Mouse (Mus musculus) embryonic stem cell, embryonic (primary cell): ENCODE data around the gene Ubox5.

Source experiments
- CTCF ChIA-PET, 4 experiments: fragments of 300-600 bp in 2 of 4; fragments of 350-600 bp in 2 of 4; sonication (Branson Sonifier 250); formaldehyde crosslinking; loops; one replicate each; lab custom pipeline; 2022; ENCODE audit warnings: inconsistent platforms in 2 of 4; lab: Charles Lee
- POLR2A ChIA-PET, 4 experiments: fragments of 300-600 bp in 2 of 4; fragments of 350-600 bp in 2 of 4; sonication (Branson Sonifier 250); formaldehyde crosslinking; loops; one replicate each; lab custom pipeline; 2022; ENCODE audit warnings: antibody characterized with exemption in 4 of 4, inconsistent platforms in 1 of 4; lab: Charles Lee

Ubox5 gene

DNA sequence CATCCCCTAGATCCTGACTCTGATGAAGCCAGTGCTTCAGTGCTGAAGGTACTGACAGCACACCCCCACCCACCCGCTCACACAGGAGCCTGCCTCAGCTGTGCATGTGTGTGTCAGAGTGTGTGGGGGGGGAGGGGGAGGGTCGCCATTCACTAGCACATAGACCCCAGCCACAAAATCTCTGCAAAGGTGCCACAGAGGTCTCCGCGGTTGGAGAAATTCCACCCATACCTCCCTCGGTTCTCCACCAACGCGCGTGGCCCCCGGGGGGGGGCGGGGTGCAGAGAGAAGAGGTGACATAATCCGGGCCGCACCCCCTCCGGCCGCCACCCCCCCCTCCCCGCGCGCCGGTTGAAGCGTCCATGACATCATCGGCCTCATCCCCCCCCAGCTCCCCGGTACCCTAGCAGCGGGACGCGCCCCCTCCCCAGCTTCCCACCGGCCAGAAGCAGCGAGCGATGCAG, 12.4 kb upstream of the Ubox5 start:
- CTCF ChIA-PET: interaction anchor here in 2 of 4 experiments (0.6 to 1.2 kb wide), 5 partner anchors 14 to 800 kb away, joined by 3 to 12 read pairs (median 4); no protein-coding TSS in a partner anchor
- POLR2A ChIA-PET: interaction anchor here in 3 of 4 experiments (0.6 to 3.6 kb wide), 22 partner anchors 9 to 358 kb away, joined by 3 to 35 read pairs (median 3); partner anchors contain the start of genes Ddrgk1 (in 3 of the 3), Itpa (in 2 of the 3), Slc4a11 (in 2 of the 3) and Idh3b (in 1 of the 3)

- POLR2A ChIA-PET: interaction anchor here in 3 of 4 experiments (0.6 to 3.6 kb wide), 14 partner anchors 9 to 349 kb away, joined by 3 to 35 read pairs (median 4); partner anchors contain the start of genes Ddrgk1 (in 2 of the 3), Itpa (in 2 of the 3) and Slc4a11 (in 2 of the 3)
These were observed 11.7 kb upstream of the Ubox5 start for GRCm38 (mm10) chr2:130641351-130642025.

DNA sequence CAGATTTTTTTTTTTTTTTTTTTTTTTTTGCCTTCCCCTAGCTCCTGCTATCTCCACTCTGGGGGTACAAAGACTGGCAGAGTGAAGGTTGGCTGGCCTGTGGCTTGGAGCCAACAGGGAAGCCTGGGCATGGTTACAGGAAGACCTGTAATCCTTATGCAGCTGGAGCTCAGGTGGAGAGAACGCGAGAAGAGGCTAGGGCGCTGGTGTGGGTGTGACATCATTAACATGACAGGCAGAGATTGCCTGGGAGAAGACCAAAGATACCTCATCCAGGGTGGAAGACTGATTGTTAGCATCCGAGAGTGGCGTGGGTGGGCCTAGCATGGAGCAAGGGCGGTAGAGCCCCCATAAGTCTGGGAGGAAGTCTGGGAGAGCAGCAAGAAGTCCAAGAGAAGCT, 9.4 kb upstream of the Ubox5 start:
- CTCF ChIA-PET: interaction anchor here in 1 of 4 experiments (1.0 to 1.7 kb wide), 2 partner anchors 25 to 58 kb away, joined by 4 read pairs; partner anchors contain the start of genes Ddrgk1 and Slc4a11
- POLR2A ChIA-PET: interaction anchor here (0.6 to 2.9 kb wide), 11 partner anchors 9 to 395 kb away, joined by 3 to 30 read pairs (median 4); partner anchors contain the start of genes Ddrgk1 (in 2 of the 4), Fastkd5 (in 1 of the 4), Itpa (in 1 of the 4) and Mrps26 (in 1 of the 4)

More at GRCm38 (mm10) chr2:130641351-130642025, 11.7 kb upstream of the Ubox5 start:
- CTCF ChIA-PET: no interaction called here

GRCm38 (mm10) chr2:130638101-130638611, 8.3 kb upstream of the Ubox5 start:
- POLR2A ChIA-PET: interaction anchor here in 3 of 4 experiments (0.8 to 6.8 kb wide), 24 partner anchors 8 to 364 kb away, joined by 3 to 30 read pairs (median 4); partner anchors contain the start of genes Ddrgk1 (in 3 of the 3), Itpa (in 3 of the 3), Mrps26 (in 2 of the 3) and Nop56 (in 2 of the 3)
- CTCF ChIA-PET: interaction anchor here in 3 of 4 experiments (0.5 to 1.4 kb wide), 8 partner anchors 8 to 347 kb away, joined by 3 to 6 read pairs (median 3); partner anchors contain the start of genes Ddrgk1 (in 1 of the 3) and Itpa (in 1 of the 3)

GRCm38 (mm10) chr2:130635847-130636246, 6.0 kb upstream of the Ubox5 start:
- POLR2A ChIA-PET: interaction anchor here (0.7 to 6.8 kb wide), 17 partner anchors 10 to 551 kb away, joined by 3 to 34 read pairs (median 4); partner anchors contain the start of genes Ddrgk1 (in 3 of the 4), Itpa (in 2 of the 4), Cdc25b (in 1 of the 4) and Nop56 (in 1 of the 4)
- CTCF ChIA-PET: interaction anchor here in 1 of 4 experiments (0.7 to 2.0 kb wide), 3 partner anchors 9 to 133 kb away, joined by 3 to 5 read pairs (median 4); no protein-coding TSS in a partner anchor

DNA sequence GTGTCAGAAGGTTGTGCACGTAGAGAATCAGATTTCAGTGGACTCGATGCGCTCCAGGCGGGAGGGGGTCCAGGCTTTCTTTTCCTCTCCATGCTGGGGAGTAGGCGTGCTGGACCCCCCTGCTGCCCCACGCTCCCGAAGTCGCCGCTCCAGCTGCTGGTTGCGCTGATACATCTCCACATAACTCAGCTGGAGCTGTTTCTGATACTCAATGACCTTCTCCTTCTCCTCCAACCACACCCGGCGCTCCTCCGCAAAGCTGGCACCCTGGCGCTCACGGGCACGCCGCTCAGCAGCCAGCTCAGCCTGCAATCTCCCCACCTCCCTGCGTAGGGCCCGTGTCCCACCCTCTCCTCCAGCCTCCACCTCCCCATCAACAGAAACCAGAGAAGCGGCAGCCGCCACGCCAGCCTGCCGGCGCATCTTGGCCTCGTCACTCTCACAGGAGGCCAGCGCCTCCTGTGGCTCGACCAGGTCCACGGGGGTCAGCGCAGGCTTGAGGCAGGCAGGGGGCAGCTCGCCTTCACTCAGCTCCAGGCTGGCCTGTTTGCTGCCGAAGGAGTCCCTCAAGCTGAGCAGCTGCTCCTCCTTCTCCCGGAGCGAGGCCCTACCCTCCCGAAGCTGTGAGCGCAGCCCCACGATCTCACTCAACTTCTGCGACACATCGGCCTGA, 5.0 kb upstream of the Ubox5 start:
- CTCF ChIA-PET: interaction anchor here in 1 of 4 experiments (0.7 to 2.0 kb wide), 3 partner anchors 32 to 134 kb away, joined by 4 to 5 read pairs (median 4); no protein-coding TSS in a partner anchor
- POLR2A ChIA-PET: interaction anchor here (0.6 to 6.8 kb wide), 15 partner anchors 11 to 552 kb away, joined by 3 to 34 read pairs (median 4); partner anchors contain the start of genes Ddrgk1 (in 3 of the 4), Itpa (in 2 of the 4), Cdc25b (in 1 of the 4) and Nop56 (in 1 of the 4)

GRCm38 (mm10) chr2:130634006-130634738, 4.3 kb upstream of the Ubox5 start:
- POLR2A ChIA-PET: interaction anchor here (0.6 to 6.8 kb wide), 14 partner anchors 12 to 314 kb away, joined by 3 to 34 read pairs (median 4); partner anchors contain the start of genes Ddrgk1 (in 3 of the 4), Itpa (in 2 of the 4) and Slc4a11 (in 2 of the 4)
- CTCF ChIA-PET: interaction anchor here in 1 of 4 experiments (2.0 kb wide), 1 partner anchor 32 kb away, joined by 5 read pairs; no protein-coding TSS in a partner anchor

GRCm38 (mm10) chr2:130632887-130633675, 3.2 kb upstream of the Ubox5 start:
- ChIA-PET POLR2A (interaction anchor here in 3 of 4 experiments (0.6 to 6.8 kb wide), 13 partner anchors 9 to 315 kb away, joined by 3 to 34 read pairs (median 4); partner anchors contain the start of genes Ddrgk1 (in 3 of the 3), Slc4a11 (in 2 of the 3), Itpa (in 1 of the 3) and Lzts3 (in 1 of the 3)), CTCF (no interaction called here)

GRCm38 (mm10) chr2:130632416-130632815, 2.6 kb upstream of the Ubox5 start:
- POLR2A ChIA-PET: interaction anchor here in 3 of 4 experiments (0.9 to 6.8 kb wide), 9 partner anchors 10 to 73 kb away, joined by 3 to 34 read pairs (median 4); partner anchors contain the start of genes Ddrgk1 (in 2 of the 3), Itpa (in 1 of the 3), Lzts3 (in 1 of the 3) and Slc4a11 (in 1 of the 3)

DNA sequence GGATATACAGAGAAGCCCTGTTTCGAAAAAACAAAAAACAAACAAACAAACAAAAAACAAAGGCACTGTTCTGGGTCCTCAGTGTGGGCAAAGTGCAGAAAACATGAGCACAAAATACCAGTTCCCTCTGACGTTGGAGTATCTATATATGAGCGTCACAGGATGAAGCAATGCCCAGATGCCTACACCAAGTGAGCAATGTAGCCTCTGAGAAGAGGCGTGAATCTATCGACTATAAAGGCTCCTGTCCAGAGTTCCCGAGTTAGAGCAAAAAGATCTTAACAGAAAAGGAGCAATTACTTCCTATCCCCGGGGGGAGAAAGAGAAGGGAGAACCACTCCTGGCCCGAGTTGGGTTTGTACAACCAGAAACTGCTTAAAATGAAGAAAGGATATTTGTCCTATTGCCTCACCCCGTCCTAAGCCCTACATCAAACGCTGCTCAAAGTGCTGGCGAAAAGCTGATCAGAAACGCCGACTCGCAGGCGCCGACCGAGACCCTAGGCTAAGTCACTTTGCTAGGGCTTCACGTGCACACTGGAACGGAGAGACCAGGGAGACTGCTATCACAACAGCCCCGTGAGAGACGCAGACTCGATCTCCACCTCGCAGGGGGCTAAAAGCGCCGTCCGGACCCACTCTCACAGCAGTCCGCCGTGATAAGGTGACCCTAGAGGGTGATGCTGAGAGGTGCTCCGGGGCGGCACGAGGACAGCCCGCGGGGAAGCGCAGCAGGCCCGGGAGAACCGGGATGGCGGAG, 579 bp downstream of the Ubox5 start:
- ChIA-PET POLR2A (interaction anchor here in 3 of 4 experiments (0.6 to 1.5 kb wide), 7 partner anchors 9 to 205 kb away, joined by 3 to 6 read pairs (median 4); partner anchors contain the start of genes Ddrgk1 (in 2 of the 3), Pced1a (in 1 of the 3) and Vps16 (in 1 of the 3)), CTCF (interaction anchor here in 2 of 4 experiments (1.0 to 2.0 kb wide), 3 partner anchors 16 to 87 kb away, joined by 3 to 10 read pairs (median 4); partner anchors contain the start of gene Mrps26 (in 1 of the 2))

More at GRCm38 (mm10) chr2:130632416-130632815, 2.6 kb upstream of the Ubox5 start:
- CTCF ChIA-PET: no interaction called here

- ChIA-PET CTCF (interaction anchor here (0.6 to 2.0 kb wide), 12 partner anchors 10 to 1549 kb away, joined by 3 to 12 read pairs (median 4); partner anchors contain the start of genes Lzts3 (in 1 of the 4) and Mrps26 (in 1 of the 4)), POLR2A (interaction anchor here in 2 of 4 experiments (0.7 to 1.2 kb wide), 3 partner anchors 9 to 1507 kb away, joined by 4 read pairs; no protein-coding TSS in a partner anchor)
These were observed 1.4 kb downstream of the Ubox5 start for GRCm38 (mm10) chr2:130628424-130628823.

DNA sequence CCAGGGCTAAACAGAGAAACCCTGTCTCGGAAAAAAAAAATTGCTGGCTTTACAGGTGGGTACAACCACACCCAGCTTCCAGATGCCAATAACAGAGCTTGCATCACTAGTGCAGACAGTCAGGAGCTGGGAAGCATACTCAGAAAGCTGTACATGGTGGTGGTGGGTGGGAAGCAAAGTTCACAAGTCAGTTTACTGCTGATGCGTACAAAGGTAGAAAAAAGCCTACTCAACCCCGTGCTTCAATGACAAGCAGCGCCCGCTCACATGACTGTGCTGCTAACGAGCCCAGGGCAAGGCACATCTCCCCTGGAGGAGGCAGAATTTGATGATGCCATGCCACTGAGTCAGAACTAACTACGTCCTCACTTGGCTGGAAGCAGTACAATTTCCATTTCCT, 10.9 kb downstream of the Ubox5 start:
- CTCF ChIA-PET: interaction anchor here in 1 of 4 experiments (0.7 kb wide), 1 partner anchor 125 kb away, joined by 4 read pairs; no protein-coding TSS in a partner anchor
- POLR2A ChIA-PET: no interaction called here

DNA sequence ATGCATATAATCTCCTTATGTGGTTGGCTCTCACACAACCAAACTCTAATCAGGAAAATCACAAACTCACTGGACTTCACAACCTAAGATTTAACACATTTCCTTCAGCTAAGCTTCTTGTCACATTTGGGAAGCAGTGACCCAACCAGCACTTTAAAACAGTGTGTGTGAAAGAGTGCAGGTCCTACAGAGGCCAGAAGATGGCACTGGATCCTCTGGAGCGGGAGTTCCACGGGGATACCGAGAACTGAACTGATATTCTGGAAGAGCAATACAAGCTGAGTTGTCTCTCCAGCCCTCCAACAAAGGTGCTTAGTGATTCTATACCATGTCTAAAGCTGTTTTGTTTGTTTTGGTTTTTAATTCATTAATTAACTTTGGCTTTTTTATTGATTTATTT, 16.7 kb downstream of the Ubox5 start:
- ChIA-PET CTCF (interaction anchor here (0.5 to 1.7 kb wide), 21 partner anchors 8 to 583 kb away, joined by 3 to 10 read pairs (median 3); partner anchors contain the start of genes Ddrgk1 (in 1 of the 4), Itpa (in 1 of the 4) and Lzts3 (in 1 of the 4)), POLR2A (interaction anchor here in 2 of 4 experiments (0.6 to 2.1 kb wide), 9 partner anchors 8 to 84 kb away, joined by 3 to 8 read pairs (median 4); partner anchors contain the start of genes Slc4a11 (in 2 of the 2), Ddrgk1 (in 1 of the 2) and Lzts3 (in 1 of the 2))

GRCm38 (mm10) chr2:130602195-130602594, 27.6 kb downstream of the Ubox5 start:
- ChIA-PET CTCF (no interaction called here), POLR2A (no interaction called here)
